Mouse (Mus musculus): Measurements from ENCODE around the gene Top2b.

The Top2b gene

GRCm38 (mm10) chr14:16431941-16432499 is 67.0 kb downstream of the Top2b start:
- 73% methylated on average over 4 of the region's 4 CpGs for WGBS

- 78% methylated on average over 3 of the region's 3 CpGs for WGBS
These were observed 67.6 kb downstream of the Top2b start for GRCm38 (mm10) chr14:16432550-16432949.

GRCm38 (mm10) chr14:16433206-16433605 is 68.2 kb downstream of the Top2b start:
- WGBS = 40% methylated on average over 2 of the region's 2 CpGs

GRCm38 (mm10) chr14:16434396-16435171 is 69.6 kb downstream of the Top2b start:
- 57% methylated on average over 3 of the region's 3 CpGs for WGBS

GRCm38 (mm10) chr14:16437386-16437785 is 72.4 kb downstream of the Top2b start:
- WGBS = 84% methylated on average over 4 of the region's 4 CpGs

- WGBS = 78% methylated on average over 6 of the region's 6 CpGs
These were observed 74.6 kb downstream of the Top2b start for GRCm38 (mm10) chr14:16439385-16440126.

GRCm38 (mm10) chr14:16444859-16445258 is 79.9 kb downstream of the Top2b start:
- WGBS = 93% methylated on average over 4 of the region's 4 CpGs

- WGBS = 52% methylated on average over 3 of the region's 3 CpGs
These were observed 82.6 kb downstream of the Top2b start for GRCm38 (mm10) chr14:16447587-16447986.

GRCm38 (mm10) chr14:16448269-16448987 is 83.4 kb downstream of the Top2b start:
- WGBS = 52% methylated on average over 4 of the region's 4 CpGs

- WGBS = 91% methylated on average over 1 of the region's 1 CpGs
These were observed 113.8 kb downstream of the Top2b start for GRCm38 (mm10) chr14:16478606-16479323.

GRCm38 (mm10) chr14:16479521-16479920 is 114.5 kb downstream of the Top2b start:
- 70% methylated on average over 2 of the region's 2 CpGs for WGBS

- WGBS = 74% methylated on average over 6 of the region's 6 CpGs
These were observed 115.6 kb downstream of the Top2b start for GRCm38 (mm10) chr14:16480621-16481020.

GRCm38 (mm10) chr14:16483656-16484380 is 118.8 kb downstream of the Top2b start:
- WGBS = 33% methylated on average over 8 of the region's 8 CpGs

All from cerebral cortex, adult 2 months (tissue).